Mouse (Mus musculus) megakaryocyte, embryonic 14.5 days (primary cell): ENCODE results near the gene Prlr.

Source experiments
- FLI1 ChIP-seq: IDR thresholded peaks from 2 replicates; pipeline ENCODE4 v1.6.1; 2012; ENCODE audit warnings: low read length, inconsistent platforms, mixed read lengths
- GATA1 ChIP-seq: IDR thresholded peaks from 3 replicates; pipeline ENCODE4 v1.6.1; 2012; ENCODE audit warnings: mixed read lengths, low read length, inconsistent platforms, borderline replicate concordance

DNA sequence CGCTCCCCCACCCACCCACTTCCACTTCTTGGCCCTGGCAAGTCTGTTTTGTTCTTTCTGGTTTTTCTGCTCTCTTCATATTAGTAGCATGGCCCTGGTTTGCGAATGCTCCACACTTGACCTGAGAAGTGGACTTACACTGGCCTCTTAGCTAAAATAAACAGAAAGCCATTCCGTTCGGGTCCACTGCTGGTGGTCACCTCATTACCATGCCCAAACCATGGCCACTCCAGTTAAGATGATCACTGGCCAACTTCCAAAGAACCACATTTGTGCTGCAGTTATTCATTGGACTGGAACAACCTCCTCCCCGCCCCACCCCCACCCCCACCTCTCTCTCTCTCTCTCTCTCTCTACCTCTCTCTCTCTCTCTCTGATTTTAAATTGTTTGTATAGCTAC lies 104.5 kb downstream of the Prlr start:
- TF ChIP-seq GATA1 (no peak), FLI1 (no peak)
